Mouse (Mus musculus) heart, embryonic 12.5 days (tissue): ENCODE measurements around the gene Plagl2. TPM values are rescaled to one million over a fixed set of nuclear protein-coding genes. Genes with fewer than 3 reads are reported as not detected.
"Not testable (repeated sequence)": the region's sequence is repeated elsewhere in the genome, so short reads cannot be mapped to it uniquely, and the experiment has no call there.

Experiments
- ATAC-seq: fragments of 200-750 bp; cut with Nextera tagmentation; 2 replicates; pipeline ENCODE4 v1.8.0; 2017; ENCODE audit warnings: moderate TSS enrichment, moderate library complexity; ENCODE audit not compliant: insufficient number of reproducible peaks, low FRiP score
- H3K27ac ChIP-seq: fragments of 300-500 bp; sonication (generic); 2 replicates; pipeline ENCODE4 v1.5.1; 2016; ENCODE audit warnings: mild to moderate bottlenecking, moderate library complexity; ENCODE audit not compliant: poor library complexity, severe bottlenecking
- H3K27me3 ChIP-seq: fragments of 300-500 bp; sonication (generic); replicated peaks from 2 replicates; pipeline ENCODE4 v1.6.1; 2016; ENCODE audit warnings: mild to moderate bottlenecking, moderate library complexity
- H3K36me3 ChIP-seq: fragments of 300-500 bp; sonication (generic); 2 replicates; pipeline ENCODE4 v1.6.1; 2016; ENCODE audit warnings: mild to moderate bottlenecking, moderate library complexity
- H3K4me1 ChIP-seq: fragments of 300-500 bp; sonication (generic); replicated peaks from 2 replicates; pipeline ENCODE4 v1.6.1; 2016; ENCODE audit warnings: mild to moderate bottlenecking
- H3K4me2 ChIP-seq: fragments of 300-500 bp; sonication (generic); 2 replicates; pipeline ENCODE4 v1.6.1; 2016; ENCODE audit warnings: mild to moderate bottlenecking, moderate library complexity
- H3K4me3 ChIP-seq: fragments of 300-500 bp; sonication (generic); 2 replicates; pipeline ENCODE4 v1.5.1; 2016; ENCODE audit warnings: mild to moderate bottlenecking
- H3K9ac ChIP-seq: fragments of 300-500 bp; sonication (generic); 2 replicates; pipeline ENCODE4 v1.6.1; 2016; ENCODE audit warnings: mild to moderate bottlenecking, moderate library complexity
- H3K9me3 ChIP-seq: fragments of 300-500 bp; sonication (generic); replicated peaks from 2 replicates; pipeline ENCODE4 v1.6.1; 2016; ENCODE audit warnings: mild to moderate bottlenecking, moderate library complexity
- WGBS: fragments of 180-500 bp; shearing (Covaris S2); methylation state at CpG from one replicate; pipeline ENCODE4 v1.1.7; 2016; 5-methylcytosine and 5-hydroxymethylcytosine counted together
- polyA plus RNA-seq: library from polyadenylated mRNA; unstranded; fragments of >200 nt; fragmentation: Nextera tagmentation; extraction: Ambion mirVana; gene quantifications from 2 replicates; pipeline ENCODE4 v1.2.1, GENCODE M21; 2016

Gene Plagl2
- polyA plus RNA-seq = 20.2 and 22.1 TPM in 2 replicates

DNA sequence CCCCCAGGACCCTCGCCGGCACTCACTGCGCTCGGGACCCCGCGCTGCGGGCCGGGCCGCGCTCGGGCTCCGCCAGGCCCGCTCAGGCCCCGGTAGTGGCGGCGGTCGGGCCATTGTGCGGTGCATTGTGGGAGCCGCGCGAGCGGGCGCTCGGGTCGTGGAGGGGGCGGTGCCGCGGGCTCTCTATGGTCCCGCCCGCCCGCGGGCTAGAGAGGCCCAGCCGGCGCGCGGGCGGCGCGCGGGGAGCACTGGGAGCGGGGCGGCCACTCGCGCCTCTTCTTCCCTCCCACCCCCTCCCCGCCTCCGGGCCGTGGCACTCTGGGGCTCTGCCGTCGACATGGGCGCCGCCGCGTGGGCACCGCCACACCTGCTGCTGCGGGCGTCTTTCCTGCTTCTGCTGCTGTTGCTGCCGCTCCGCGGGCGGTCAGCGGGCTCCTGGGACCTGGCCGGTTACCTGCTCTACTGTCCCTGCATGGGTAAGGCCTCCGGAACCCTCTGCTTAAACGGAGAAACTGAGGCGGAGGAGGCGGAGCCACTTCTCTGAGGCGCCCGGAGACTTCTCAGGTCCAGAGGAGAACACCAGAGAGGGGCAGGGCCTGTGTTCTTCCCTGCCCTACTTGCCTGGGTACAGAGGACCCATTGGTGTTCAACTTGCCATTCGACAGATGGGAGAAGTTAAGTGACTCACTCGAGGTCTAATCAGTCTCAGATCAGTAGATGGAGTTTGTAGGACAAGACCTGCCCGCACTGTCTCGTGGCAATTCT, at the start of gene Plagl2, which contains the start of gene Pofut1:
Gene Plagl2 (minus strand): TSS at position 177 of the 765 bp plus-strand sequence.
Gene Pofut1 (plus strand): TSS at position 284 of the 765 bp plus-strand sequence.
- Histone ChIP-seq H3K9ac (peak within 1 kb of the TSS; percentile 89), H3K27ac (peak within 1 kb of the TSS; percentile 84), H3K4me2 (peak within 1 kb of the TSS; percentile 90), H3K4me3 (peak within 1 kb of the TSS; percentile 65), H3K36me3 (peaks cover 27% of the 10 kb centered on the region; the same call in 1 of the 2 replicates), H3K9me3 (no peaks in the 10 kb centered on the region), H3K27me3 (no peaks in the 10 kb centered on the region), H3K4me1 (peaks cover 42% of the 10 kb centered on the region)
- WGBS = under 1% methylated on average over 63 of the region's 72 CpGs
- peak; percentile 98 for ATAC-seq

DNA sequence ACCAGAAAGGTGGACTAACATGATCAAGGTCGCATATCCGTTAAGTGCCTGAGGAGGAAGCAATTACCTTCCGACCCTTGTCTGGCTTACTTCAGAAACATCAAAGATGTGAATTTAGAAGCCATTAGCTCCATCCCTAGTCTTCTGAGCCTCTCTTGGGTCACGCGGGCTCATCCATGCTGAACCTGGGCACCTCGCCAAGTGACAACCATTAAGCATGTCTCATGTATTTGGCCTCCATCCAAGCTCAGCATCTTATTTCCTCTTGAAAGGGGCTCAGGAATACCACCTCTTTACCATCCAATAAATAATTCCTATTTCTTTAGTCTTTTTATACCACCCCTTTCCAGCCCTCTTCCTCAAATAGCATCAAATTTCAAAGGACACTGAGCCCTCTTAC, 46.6 kb upstream of the Plagl2 start:
- H3K27me3 ChIP-seq = no peaks in the 10 kb centered on the region
- ATAC-seq = no peak
- peaks cover 20% of the 10 kb centered on the region for H3K4me1 ChIP-seq
- H3K4me3 ChIP-seq = no peak overlapping the region
- H3K9ac ChIP-seq = no peak overlapping the region
- WGBS = 55% methylated on average over 6 of the region's 6 CpGs
- H3K9me3 ChIP-seq = no peaks in the 10 kb centered on the region
- H3K27ac ChIP-seq = no peak overlapping the region
- no peaks in the 10 kb centered on the region for H3K36me3 ChIP-seq
- H3K4me2 ChIP-seq = no peak overlapping the region

DNA sequence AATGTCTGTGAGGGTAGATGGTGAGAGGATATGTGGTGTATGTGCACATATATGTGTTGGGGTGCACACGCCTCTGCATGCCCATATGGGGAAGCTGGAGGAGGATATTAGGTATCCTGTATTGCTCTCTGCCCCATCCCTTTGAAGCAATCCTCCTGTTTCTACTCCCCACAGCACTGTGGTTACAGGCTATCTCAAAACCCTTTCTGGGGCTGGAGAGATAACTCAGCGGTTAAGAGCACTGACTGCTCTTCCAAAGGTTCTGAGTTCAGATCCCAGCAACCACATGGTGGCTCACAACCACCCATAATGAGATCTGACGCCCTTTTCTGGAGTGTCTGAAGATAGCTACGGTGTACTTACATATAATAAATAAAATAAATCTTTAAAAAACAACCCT, 45.3 kb upstream of the Plagl2 start:
- Histone ChIP-seq H3K9me3 (no peaks in the 10 kb centered on the region), H3K36me3 (no peaks in the 10 kb centered on the region), H3K4me3 (no peak overlapping the region), H3K4me1 (peaks cover 8% of the 10 kb centered on the region), H3K27me3 (no peaks in the 10 kb centered on the region), H3K4me2 (no peak overlapping the region), H3K27ac (no peak overlapping the region), H3K9ac (no peak overlapping the region)
- no peak for ATAC-seq
- WGBS = 74% methylated on average over 4 of the region's 4 CpGs

DNA sequence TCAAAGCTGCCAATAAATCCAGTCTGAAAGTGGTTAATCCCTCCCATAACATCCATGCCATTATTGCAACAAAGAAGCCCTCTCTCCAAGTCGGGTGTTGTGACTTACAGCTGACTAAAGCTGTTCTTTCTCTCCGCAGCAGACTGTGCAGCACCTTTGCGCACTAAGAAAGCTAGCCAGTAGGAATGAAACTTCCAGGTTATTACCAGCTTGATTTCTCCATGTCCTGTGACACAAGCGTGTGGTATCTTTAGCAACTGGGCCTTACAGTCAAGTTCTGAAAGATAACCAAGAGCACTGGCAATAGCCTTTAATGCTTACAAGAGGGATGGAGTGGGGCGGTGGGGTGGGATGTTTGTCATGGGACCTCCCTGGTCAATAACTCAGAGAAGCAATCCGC, 42.7 kb upstream of the Plagl2 start:
- ATAC-seq = no peak
- WGBS = 85% methylated on average over 6 of the region's 6 CpGs
- H3K27ac ChIP-seq = no peak overlapping the region
- no peak overlapping the region for H3K9ac ChIP-seq
- no peaks in the 10 kb centered on the region for H3K27me3 ChIP-seq
- H3K36me3 ChIP-seq = no peaks in the 10 kb centered on the region
- H3K4me1 ChIP-seq = peaks cover 5% of the 10 kb centered on the region
- H3K4me3 ChIP-seq = no peak overlapping the region
- H3K4me2 ChIP-seq = no peak overlapping the region
- no peaks in the 10 kb centered on the region for H3K9me3 ChIP-seq

DNA sequence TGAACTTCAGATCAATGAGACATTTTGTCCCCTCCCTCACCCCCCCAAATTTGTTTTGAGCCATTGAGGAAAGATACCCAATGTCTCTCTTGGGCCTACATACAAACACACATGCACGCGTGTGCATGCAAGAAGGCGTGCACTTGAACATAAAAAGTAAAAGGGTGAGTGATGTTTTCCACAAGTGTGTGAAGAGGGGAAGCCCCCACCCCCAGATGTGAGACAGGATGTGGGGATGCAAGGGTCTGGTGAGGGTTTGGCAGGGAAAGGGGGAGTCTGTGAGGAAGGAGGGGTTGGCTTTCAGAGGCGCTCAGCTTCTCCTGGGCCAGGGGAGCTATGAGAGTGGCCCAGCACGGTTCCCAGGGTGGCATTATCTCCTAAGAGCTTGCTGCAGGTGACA, 37.1 kb upstream of the Plagl2 start:
- no peak overlapping the region for H3K27ac ChIP-seq
- H3K36me3 ChIP-seq = no peaks in the 10 kb centered on the region
- ATAC-seq = no peak
- no peaks in the 10 kb centered on the region for H3K27me3 ChIP-seq
- 0 out of 2 replicates have a peak, but pooled peaks cover 3% of the 10 kb centered on the region for H3K9me3 ChIP-seq
- peaks cover 4% of the 10 kb centered on the region; the same call in 1 of the 2 replicates for H3K4me1 ChIP-seq
- H3K4me3 ChIP-seq = no peak overlapping the region
- no peak overlapping the region for H3K9ac ChIP-seq
- no peak overlapping the region for H3K4me2 ChIP-seq
- WGBS = 80% methylated on average over 5 of the region's 5 CpGs

DNA sequence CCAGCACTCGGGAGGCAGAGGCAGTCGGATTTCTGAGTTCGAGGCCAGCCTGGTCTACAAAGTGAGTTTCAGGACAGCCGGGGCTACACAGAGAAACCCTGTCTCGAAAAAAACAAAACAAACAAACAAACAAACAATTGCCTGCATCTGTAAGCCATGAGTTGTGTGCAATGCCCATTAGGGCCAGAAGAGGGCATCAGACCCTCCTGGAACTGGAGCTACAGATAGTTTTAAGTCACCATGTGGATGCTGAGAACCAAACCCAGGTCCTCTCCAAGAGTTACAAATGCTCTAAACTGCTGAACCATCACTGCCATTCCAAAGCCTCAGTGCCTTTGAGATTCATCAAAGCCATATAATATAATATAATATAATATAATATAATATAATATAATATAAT, 35.6 kb upstream of the Plagl2 start:
- H3K9me3 ChIP-seq, H3K36me3 ChIP-seq, H3K27me3 ChIP-seq, H3K4me3 ChIP-seq, ATAC-seq, H3K4me2 ChIP-seq, H3K27ac ChIP-seq, H3K9ac ChIP-seq, H3K4me1 ChIP-seq: not testable (repeated sequence)
- 84% methylated on average over 5 of the region's 5 CpGs for WGBS

DNA sequence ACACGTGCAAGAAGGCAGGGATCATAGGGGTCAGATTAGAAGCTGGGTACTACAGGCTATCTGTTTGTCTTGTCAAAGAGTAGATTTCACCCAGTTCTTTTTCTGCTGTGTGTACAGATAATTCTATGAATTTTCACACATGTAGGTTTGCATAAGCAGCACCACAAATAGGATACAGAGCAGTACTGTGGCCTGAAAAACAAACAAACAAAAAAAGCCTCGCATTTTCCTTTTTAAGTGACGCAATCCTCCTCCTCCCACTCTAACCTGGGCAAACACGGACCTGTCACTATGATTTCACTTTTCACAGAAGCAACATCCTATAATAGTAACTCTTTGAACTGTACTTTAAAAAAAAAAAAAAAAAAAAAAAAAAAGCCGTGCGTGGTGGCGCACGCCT, 35.2 kb upstream of the Plagl2 start:
- WGBS = 88% methylated on average over 8 of the region's 8 CpGs

DNA sequence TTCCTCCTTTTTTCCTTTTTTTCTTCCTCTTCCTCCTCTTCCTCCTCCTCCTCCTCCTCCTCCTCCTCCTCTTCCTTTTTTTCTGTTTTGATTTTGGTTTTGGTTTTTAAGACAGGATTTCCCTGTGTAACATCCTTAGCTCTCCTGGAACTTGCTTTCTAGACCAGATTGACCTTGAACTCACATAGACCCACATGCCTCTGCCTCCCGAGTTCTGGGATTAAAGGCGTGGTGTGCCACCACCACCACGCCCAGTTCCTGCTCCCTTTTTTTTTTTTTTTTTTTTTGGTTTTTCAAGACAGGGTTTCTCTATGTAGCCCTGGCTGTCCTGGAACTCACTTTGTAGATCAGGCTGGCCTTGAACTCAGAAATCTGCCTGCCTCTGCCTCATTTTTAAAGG, 34.4 kb upstream of the Plagl2 start:
- not testable (repeated sequence) for H3K27ac ChIP-seq, H3K4me2 ChIP-seq, H3K9me3 ChIP-seq, H3K4me1 ChIP-seq, H3K4me3 ChIP-seq, ATAC-seq, H3K36me3 ChIP-seq, H3K9ac ChIP-seq, H3K27me3 ChIP-seq
- WGBS = 75% methylated on average over 3 of the region's 3 CpGs

More for the DNA sequence above, 35.2 kb upstream of the Plagl2 start:
- no peak overlapping the region for H3K4me2 ChIP-seq
- 0 out of 2 replicates have a peak, but pooled peaks cover 3% of the 10 kb centered on the region for H3K9me3 ChIP-seq
- H3K4me3 ChIP-seq = no peak overlapping the region
- H3K36me3 ChIP-seq = no peaks in the 10 kb centered on the region
- ATAC-seq = no peak
- H3K27ac ChIP-seq = no peak overlapping the region
- no peaks in the 10 kb centered on the region for H3K27me3 ChIP-seq
- H3K9ac ChIP-seq = no peak overlapping the region
- H3K4me1 ChIP-seq = peaks cover 7% of the 10 kb centered on the region

DNA sequence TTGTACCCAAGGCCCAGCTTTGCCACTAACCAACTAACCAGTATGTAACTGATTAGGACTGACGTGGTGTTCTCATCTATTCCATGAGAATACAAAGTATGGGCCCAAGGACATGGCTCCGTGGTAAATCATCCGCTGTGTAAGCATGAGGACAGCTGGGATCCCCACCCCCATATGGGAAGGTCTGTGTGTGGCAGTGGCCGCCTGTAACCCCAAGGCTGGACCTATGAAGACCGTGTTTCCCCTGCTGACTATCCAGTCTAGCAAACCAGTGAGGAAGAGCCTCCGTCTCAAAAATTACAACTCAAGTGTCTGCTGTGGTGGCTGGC, 33.7 kb upstream of the Plagl2 start:
- H3K9ac ChIP-seq = no peak overlapping the region
- H3K4me2 ChIP-seq = no peak overlapping the region
- 78% methylated on average over 6 of the region's 6 CpGs for WGBS
- no peaks in the 10 kb centered on the region for H3K27me3 ChIP-seq
- H3K27ac ChIP-seq = no peak overlapping the region
- H3K36me3 ChIP-seq = no peaks in the 10 kb centered on the region
- no peak for ATAC-seq
- H3K9me3 ChIP-seq = 0 out of 2 replicates have a peak, but pooled peaks cover 3% of the 10 kb centered on the region
- H3K4me3 ChIP-seq = no peak overlapping the region
- H3K4me1 ChIP-seq = peaks cover 10% of the 10 kb centered on the region

DNA sequence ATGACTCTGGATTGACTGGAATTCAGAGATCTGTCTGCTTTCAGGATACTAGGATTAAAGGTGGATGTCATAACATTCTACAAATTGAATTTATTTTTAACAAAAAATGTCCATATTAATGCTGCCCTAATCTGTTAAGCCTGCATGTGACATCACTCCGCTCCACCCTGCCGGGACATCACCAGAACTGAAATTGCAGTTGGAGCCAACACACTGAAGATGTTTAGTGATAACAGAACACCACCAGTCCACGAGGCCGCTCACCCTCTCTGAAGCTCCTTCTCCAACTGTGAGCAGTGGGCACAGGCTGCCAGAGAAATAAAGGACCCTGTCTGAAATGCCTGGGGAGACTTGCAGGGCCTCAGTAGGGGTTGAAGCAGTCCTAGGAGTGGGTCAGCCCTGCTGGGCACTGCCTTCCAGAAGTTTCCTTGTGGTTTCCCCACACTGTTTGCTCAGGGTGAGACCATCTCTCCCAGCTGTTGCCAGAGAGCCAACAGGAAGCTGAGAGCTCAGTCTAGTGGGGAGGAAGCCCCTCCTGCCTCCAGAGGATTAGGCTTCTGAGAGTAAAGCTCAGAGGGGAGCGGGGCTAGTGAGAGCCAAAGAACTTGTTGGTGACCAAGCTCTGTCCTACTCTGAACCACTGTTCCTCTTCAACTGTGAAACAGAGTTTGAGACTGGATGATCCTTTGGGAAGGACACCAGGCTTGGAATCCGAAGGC, 33.1 kb upstream of the Plagl2 start:
- H3K4me3 ChIP-seq, H3K27ac ChIP-seq, H3K9me3 ChIP-seq, H3K9ac ChIP-seq, H3K27me3 ChIP-seq, H3K36me3 ChIP-seq, H3K4me2 ChIP-seq: not testable (repeated sequence)
- ATAC-seq = peak; percentile 46
- WGBS = 59% methylated on average over 6 of the region's 6 CpGs
- peaks cover 12% of the 10 kb centered on the region for H3K4me1 ChIP-seq

DNA sequence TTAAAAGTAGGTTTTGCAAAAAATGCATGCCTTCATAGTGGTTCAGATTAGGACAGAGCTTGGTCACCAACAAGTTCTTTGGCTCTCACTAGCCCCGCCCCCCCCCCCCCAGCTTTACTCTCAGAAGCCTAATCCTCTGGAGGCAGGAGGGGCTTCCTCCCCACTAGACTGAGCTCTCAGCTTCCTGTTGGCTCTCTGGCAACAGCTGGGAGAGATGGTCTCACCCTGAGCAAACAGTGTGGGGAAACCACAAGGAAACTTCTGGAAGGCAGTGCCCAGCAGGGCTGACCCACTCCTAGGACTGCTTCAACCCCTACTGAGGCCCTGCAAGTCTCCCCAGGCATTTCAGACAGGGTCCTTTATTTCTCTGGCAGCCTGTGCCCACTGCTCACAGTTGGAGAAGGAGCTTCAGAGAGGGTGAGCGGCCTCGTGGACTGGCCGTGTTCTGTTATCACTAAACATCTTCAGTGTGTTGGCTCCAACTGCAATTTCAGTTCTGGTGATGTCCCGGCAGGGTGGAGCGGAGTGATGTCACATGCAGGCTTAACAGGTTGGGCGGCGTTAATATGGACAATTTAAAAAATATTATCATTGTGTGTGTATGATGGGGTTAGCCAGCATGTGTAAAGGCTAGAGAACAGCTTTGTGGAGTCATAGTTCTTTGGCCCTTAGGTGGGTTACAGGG, 29.1 kb upstream of the Plagl2 start:
- 58% methylated on average over 8 of the region's 8 CpGs for WGBS
- H3K27ac ChIP-seq, H3K4me3 ChIP-seq, H3K27me3 ChIP-seq, H3K9ac ChIP-seq, H3K9me3 ChIP-seq, H3K4me2 ChIP-seq: not testable (repeated sequence)
- H3K36me3 ChIP-seq = peaks cover 16% of the 10 kb centered on the region
- peaks cover 12% of the 10 kb centered on the region for H3K4me1 ChIP-seq
- ATAC-seq = peak; percentile 29; the same call in 1 of the 2 replicates
